Mouse (Mus musculus) heart, adult 2 months (tissue): Measurements from ENCODE around the gene Abcc2.

ENCODE experiments used
- EP300 ChIP-seq: fragments of 200-500 bp; IDR thresholded peaks from 2 replicates; pipeline ENCODE4 v1.6.1; 2011; ENCODE audit warnings: low read depth, low read length, control low read depth; ENCODE audit not compliant: insufficient read depth
- POLR2A ChIP-seq: fragments of 200-500 bp; IDR thresholded peaks from 2 replicates; pipeline ENCODE4 v1.6.1; 2011; ENCODE audit warnings: mild to moderate bottlenecking, low read depth, low read length, control low read depth; ENCODE audit not compliant: insufficient read depth

GRCm38 (mm10) chr19:43777308-43777707 is 4.7 kb upstream of the Abcc2 start:
- no peak for TF ChIP-seq EP300
- TF ChIP-seq POLR2A: no peak
